Mouse (Mus musculus) right cerebral cortex, postnatal 10 days (tissue): ENCODE results near the gene Gnat2.
A peak's percentile ranks its signal among the peaks of the same experiment; 100 is the strongest.

Source experiments
- DNase-seq, 2 experiments: peaks; one replicate each; pipeline ENCODE4 v3.0.0; 2021; ENCODE audit warnings: low spot score in 2 of 2

Gene Gnat2

DNA sequence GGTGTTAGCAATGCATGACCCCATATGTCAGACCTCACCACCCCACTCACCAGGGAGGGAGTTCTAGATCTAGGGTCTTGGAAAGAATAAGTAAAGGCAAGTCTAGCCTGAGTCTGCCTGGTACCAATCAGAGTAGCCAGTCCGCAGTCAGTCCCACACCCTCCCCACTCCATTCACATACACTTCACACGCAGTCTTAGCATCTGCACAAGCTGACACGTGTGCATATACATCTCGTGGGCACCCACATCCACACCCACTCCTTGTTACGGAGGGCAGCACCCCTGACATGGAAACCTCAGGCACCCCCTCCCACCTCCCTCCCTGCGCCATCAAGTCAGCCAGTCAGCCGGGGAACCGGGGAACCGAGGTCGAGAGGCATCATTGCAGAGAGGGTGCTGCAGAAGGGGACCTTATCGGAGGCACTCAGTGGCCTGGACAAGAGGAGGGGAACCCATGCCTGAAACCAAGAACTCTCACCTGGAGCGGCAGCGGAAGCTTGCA lies 7.8 kb upstream of the Gnat2 start:
- peak in 1 of 2 experiments; percentile 58 for DNase-seq

DNA sequence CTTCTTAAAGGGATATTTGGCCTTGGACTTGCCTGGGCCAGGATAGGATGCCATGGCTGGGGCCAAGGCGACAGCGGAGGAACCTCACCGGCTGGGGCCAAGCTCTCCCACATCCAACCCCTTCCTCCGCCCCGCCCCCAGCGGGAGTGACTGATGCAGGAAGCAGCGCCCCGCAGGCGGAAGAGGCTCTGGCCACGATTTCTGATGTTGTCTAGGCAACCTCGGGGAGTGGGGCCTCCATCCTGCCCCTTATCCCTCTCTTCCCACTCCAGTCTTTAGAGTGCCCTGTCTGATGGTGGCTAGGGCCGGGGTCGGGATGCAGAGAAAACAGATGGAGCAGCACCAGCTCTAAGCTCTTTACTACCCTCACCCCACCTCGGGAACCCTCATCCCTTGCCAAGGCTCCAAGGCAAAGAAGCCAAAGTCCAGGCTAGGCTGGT lies 7.3 kb upstream of the Gnat2 start:
- peak; percentile 95 to 96 for DNase-seq

DNA sequence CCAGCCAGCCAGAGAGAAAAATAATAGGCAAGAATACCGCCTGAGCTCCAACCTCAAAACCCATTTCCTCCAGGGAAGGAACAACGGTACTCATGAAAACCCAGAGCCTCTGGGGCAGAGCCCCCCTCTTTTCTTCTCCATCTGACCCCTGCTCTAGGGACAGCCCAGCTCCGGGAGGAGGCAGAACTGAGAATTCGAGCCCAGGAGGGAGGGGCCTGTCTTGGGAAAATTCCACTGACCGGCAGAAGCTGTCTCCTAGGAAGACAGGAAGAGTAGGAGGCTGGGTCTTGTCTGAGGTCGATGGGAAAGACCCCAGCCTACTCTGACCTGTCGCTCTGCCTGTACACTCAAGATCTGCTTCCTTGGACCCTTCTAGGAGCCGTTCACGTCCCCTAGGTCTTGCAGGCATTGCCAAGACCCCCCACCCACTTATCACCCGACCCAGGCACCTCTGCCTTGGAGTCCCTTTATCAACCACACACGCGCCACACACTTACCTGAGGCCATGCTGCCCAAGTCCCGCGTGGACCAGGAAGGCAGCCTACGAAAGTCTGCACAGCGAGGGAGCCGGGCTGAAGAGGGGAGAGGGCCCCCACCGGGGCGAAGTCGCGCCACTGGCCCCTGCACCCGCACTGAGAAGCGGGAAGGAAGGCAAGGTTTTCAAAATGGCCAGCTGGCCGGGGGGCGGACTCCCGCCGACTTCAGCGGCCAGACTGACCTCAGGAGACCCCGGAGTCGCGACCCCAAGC lies 6.7 kb upstream of the Gnat2 start:
- DNase-seq: peak; percentile 66 to 76

DNA sequence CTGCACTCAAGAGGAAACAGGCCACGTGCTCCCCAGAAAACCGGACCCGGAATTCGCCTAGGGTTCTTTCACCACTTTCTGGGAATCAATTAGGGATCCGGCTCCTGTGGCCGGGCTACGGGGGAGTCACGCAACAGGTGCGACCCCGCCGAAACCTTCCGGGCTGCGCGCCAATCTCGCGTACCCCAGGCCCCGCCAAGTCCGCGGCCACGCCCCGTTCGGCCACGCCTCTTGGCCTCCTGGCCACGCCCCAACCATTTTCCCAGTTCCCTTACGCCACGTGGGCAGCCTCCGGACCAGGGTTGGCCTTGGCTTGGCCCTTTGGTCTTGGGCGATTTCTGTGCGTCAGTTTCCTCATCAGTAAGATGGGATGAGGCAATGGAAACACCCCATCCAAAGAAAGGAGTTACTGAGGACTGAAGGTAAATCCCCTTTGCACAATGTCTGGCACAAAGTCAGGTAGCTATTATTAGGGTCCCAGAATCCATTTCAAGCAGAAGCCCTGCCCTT lies 6.1 kb upstream of the Gnat2 start, which contains the start of gene Ampd2:
Gene Ampd2, minus strand, starts transcription at position 182 of the 510 bp plus-strand sequence.
- DNase-seq: peak; percentile 64 to 68

DNA sequence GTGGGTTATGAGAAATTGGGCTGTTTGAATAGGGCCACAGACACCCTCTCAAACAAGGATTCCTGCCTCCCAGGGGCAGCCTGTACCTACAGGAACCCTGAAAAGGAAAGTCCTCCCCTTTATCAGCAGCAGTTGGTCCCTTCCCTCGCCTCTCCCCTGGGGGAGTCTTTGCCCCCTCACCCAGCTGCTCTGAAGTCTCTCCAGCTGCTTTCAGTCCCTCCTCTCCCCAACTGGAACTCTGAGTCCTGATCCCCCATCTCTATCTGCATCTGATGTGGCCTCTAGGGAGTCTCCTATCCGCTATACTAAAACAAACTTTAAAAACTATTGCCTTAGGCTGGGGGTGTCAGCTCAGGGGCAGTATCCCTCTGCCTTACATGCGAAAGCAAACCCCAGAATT lies 5.3 kb upstream of the Gnat2 start:
- DNase-seq: no peak

DNA sequence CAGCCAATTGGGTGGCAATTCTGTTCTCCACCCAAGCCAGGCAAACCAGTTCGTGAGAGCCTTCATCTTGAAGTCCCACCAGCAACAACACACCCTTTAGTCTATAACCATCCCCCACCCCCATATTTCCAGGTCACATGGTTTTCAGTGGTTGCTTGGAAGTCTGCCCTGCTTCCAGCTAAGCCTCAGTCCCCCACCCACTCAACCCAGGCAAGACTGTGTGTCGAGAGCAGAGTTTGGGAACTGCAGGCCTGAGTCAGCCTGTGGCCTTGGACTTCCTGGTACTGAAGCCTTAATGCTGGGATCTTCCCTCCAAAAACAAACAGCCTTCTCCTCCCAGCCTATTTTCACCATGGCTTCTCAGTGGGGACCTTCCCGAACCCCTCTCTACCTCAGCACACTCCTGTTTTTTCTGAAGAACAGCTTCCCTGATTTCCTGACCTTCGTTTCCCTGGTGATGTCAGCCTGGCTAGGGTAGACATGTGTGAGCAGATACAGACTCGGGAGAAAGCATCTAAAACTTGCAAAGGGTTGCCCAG lies 3.7 kb upstream of the Gnat2 start:
- no peak for DNase-seq

DNA sequence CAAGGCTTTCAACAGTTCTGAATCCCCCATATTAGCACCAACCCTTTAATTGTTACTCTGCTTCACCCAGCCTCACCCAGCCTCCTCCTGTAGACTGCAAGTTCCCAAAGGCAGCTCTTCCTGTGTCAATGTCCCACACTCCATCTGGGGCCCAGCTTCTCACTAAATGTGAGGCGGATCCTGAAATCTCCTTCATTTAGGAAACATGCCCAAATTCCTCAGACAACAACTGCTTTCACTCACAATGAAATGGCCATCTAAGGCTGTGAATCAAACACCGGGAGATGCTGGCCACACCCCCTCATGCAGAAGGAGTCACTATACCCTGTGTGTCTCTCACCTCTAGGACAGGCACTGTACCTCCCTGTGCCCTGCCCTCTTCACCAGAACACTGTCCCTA lies 2.7 kb upstream of the Gnat2 start:
- no peak for DNase-seq

DNA sequence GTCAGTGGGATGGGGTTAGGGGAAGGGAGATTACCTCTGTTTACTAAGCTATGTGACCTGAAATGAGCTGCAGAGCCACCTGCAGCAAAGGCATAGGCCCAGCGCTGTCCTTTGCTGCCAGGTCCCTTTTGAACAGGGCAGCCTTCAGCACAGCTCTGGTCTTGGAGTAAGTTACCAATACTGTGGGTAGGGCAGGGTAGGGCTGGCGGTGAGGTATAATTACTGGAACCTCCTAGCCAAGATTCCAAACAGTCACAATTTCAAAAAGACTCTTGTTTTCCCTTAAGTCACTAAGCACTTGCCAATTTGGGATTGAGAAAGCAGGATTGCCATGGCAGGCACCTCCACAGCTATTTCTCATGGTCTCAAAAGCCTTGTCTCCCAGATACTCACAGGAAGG lies 2.0 kb upstream of the Gnat2 start:
- no peak for DNase-seq

DNA sequence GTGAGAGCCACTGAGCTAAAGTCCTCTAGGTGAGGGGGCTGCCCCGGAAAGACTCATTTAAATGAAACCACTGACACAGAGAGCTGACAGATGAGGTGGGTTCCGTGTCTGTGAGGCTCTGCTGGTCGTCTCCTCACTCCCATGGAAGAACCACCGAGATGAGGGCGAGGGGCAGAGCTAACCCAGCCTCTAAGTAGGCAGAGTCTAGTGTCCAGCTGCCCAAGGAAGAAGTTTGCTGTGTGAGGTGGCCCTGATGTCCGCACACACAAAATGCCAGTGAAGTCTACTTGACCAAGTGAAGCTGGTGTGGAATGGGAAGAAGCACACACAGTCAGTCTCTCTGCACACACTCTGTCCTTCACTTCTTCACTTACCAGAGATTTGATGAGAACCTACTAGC lies 559 bp upstream of the Gnat2 start:
- DNase-seq: no peak

DNA sequence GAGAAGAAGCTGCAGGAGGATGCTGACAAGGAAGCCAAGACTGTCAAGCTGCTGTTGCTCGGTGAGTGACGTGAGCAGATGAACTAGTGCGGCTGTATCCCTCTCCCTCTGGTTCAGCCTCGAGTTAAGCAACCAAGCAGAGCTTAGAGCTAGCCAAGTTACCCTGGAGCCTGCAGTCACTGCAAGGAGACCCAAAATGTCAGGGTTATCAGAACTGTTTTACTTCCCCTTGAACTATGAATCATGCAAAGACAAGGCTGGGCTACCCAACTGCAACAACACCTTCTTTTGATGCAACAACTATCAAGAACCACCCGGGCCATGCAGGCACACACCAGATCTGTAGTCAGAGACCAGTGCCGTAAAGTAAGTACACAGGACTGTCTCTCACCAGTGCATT lies 717 bp downstream of the Gnat2 start:
- DNase-seq: no peak

DNA sequence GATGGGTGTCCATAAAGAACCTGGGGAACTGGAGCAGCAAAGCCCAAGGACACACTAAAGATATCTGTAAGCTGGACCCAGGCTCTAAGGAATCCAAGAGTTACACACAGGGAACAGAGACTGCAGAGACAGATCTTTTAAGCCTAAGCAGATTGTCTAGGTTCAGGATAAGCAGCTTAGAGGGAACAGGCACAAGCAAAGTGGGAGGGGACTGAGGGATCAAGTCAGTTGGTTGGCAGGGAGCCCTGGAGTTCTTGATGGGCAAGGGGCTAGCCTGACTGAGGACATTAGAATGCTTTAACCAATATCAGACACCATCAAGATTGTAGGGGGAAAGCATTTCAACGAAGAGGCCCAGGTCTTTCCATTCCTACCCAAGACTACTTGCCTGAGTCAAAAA lies 1.6 kb downstream of the Gnat2 start:
- no peak for DNase-seq

DNA sequence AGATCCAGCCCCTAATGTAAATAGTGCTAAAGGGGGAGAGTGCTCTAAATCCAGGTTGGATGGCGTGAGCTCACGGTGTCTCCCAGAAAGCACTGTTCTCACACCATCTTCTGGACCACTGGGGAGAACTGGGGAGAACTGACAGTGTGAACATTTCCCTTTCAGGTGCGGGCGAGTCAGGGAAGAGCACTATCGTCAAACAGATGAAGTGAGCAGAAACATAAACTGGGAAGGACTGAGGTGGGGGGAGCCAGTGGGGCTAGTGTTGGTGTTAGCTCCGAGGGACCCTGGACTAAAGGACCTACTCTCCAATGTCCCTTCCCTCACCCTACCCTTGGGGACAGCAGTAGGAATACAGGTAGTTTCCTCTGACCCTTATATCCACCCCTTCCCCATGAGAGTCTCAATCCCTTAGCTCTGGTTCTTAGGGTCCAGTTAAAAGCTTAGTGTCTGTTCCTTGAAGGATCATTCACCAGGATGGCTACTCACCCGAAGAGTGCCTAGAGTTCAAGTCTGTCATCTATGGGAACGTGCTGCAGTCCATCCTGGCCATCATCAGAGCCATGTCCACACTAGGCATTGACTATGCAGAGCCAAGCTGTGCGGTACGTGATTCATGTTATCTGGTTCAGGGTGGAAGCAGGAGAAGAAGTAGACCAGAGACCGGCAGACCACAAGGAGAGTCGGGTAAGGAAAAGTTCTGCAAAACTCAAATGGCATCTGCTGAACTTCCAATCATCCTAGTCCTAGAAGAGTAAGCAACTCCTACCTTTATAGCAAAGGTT lies 2.6 kb downstream of the Gnat2 start:
- DNase-seq: no peak

DNA sequence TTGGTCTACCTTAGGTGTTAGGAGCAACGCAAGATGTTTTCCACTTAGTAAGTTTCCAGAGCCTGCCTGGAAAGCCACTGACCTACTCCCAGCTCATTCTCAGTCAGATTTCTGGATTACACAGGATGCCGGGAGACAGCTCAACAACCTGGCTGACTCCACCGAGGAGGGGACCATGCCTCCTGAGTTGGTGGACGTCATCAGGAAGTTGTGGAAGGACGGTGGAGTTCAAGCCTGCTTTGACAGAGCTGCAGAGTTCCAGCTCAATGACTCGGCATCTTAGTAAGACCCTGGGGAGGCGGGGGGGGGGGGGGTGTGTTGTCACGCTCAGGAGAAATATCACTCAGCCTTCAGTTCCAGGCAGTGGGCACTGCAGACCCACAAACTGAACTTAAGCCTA lies 3.6 kb downstream of the Gnat2 start:
- DNase-seq: no peak

DNA sequence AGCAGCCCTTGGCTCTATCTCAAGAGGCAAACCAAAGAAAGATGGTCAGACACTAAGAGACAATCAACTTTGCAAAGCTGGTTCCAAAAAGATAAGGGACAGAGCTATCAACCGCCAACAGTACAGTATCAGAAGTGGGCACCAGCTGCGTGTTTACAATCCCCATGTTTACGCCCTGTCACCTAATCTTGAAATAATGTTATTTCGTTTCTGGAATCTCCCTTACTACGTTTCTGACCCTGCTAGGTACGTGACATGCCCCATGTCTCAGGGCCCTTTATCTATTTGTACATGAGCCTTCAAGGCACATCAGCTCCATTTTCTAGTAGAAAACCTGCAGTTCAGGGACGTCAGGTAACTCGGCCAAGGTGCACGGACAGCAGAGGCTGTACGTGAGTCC lies 4.1 kb downstream of the Gnat2 start:
- no peak for DNase-seq

DNA sequence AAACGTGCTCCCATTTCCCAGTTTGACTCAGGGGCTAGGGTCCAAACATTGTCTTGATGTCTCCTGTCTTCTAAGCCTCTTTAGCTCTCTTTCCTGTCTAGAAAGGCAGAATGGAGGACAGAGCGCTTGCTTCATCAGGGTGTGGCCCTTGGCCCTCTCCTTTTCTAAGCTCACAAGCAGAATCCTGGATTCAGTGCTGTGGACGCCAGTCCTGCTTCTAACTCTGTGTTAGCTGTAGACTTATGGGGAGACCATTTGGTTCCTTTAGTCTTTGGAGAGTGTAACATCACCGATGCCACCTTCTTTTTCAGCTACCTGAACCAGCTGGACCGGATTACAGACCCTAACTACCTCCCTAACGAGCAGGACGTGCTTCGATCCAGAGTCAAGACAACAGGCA lies 5.1 kb downstream of the Gnat2 start:
- no peak for DNase-seq

DNA sequence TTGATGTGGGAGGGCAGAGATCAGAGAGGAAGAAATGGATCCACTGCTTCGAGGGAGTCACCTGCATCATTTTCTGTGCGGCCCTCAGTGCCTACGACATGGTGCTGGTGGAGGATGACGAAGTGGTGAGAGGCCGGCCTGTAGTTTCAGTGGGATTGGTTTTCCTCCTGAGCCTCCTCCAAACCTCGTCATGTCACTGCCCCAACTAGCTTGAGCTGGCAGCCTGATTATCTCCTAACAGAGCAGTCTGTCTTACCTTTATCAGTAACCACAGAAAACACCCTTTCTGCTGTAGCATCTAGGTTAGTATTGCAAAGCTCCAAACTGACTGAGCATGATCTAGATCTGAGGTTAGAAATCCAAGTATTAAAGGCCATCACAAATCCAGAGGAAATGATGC lies 5.7 kb downstream of the Gnat2 start:
- DNase-seq: no peak

DNA sequence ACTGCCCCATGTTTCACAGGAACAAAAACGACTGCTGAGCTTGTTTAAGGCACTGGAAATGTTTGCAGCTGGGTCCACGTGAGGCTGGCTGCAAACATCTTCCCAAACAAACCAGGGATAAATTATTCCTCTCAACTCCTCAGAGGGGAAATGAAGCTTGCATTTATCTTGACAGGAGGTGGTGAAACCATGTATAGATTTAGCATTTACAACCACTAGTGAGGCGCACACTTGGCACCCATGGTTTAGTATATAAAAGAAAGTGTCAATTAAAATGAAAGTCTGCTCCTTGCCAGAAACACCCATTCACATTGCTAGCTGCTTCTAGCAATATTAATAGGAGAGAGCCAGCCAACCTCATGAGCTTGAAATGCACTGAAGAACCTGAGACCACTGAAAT lies 9.0 kb downstream of the Gnat2 start:
- no peak for DNase-seq

DNA sequence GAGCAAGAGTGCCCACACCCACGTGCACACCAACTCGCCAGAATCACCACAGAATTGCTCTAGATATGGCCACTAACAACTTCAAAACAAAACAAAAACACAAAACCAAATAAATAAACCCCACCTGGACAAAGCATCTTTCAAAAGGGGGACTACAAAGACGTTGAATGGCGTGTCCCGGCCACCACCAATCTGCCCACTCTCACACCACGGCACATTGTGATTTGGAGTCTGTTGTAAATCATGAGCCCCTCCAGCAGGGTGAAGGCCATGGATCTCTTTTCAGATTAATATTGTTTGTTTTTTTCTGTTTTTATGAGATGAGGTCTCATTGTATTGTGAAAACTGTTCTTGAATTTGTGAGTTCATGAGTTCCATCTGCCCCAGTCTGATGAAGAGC lies 9.5 kb downstream of the Gnat2 start:
- DNase-seq: no peak

DNA sequence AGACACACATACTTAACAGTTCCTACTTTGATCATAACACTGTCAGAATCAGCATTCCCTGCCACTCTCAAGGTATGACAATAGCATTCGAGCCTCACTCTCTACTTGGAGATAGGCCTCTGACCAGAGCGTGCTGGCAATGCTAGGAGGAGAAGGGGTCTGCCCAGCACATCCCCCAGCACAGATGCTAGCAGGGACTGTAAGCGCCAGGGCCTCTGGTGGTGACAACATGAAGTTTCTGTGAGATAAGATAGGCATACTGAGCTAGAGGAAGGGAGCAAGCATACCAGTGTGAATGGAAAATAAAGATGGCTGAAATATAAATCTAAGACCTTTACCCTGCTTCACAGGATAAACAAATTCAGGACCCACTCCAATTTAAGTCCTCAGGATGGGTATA lies 12.7 kb downstream of the Gnat2 start:
- DNase-seq: no peak

DNA sequence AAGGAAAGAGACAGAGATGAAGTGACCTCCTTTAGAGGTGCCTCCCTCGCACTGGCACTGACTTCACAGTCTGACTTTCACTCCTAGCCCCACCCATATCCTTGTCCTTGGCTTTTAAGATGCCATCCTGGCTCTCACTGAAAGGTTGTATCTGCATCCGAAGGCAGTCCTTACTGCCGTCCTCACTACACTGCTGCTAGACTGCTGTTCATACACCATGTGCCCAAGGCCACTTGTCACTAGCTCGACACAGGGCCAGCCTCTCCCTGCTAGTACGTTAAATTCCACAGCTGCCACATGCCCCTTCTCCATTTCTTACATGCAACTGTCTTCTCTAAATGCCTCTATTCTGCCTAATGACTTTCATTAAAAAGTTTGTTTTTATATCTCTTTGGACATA lies 18.7 kb downstream of the Gnat2 start:
- no peak for DNase-seq

DNA sequence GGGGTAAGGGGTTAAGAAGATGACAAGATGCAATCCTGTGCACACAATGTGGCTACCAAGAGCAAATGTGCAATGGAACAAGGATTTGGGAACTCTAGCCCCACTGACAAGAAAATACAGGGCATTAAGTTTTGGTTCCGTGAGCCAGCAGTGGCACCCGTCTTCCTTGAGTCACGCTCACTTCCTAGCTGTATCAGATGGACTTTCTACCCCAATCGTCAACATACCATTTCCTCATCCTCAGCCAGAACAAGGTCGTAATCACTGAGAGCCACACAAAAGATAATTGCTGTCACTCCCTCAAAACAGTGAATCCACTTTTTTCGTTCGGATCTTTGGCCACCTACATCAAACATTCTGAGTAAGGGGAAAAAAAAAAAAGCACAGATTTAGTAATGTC lies 19.7 kb downstream of the Gnat2 start:
- DNase-seq: no peak

DNA sequence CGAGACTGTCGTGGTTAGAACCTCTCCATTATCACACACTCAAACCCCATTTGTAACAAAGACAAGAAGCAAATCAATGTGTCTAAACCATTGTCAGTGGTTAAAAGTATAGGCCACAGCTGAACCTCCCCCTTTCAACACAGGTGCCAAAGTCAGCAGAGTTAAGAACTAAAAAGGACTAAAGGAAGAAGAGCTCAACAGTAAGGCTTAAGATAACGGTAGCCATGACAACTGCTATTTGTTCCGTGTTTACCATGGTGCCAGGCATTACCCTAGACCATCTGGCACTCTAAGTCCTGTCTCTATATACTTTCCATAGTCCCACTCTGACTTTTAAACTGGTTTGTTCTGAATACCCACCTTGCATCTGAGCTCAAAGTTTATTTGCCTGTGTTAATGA lies 20.1 kb downstream of the Gnat2 start:
- DNase-seq: peak in 1 of 2 experiments; percentile 40
